Mouse (Mus musculus) ES-E14 (cell line): ENCODE measurements around the gene Klrg2. TPM values are rescaled to one million over a fixed set of nuclear protein-coding genes. Genes with fewer than 3 reads are reported as not detected.

ENCODE experiments used
- DNase-seq: peaks from one replicate; pipeline ENCODE4 v3.0.0-alpha.2; 2013; ENCODE audit warnings: low read depth, low spot score
- H3K27ac ChIP-seq: 2 replicates; pipeline ENCODE4 v1.5.1; 2012; ENCODE audit warnings: low read depth, mild to moderate bottlenecking, low read length, moderate library complexity, mixed read lengths; ENCODE audit not compliant: poor library complexity, insufficient read depth, severe bottlenecking
- H3K36me3 ChIP-seq: 2 replicates; pipeline ENCODE4 v1.6.1; 2012; ENCODE audit warnings: mild to moderate bottlenecking, low read length, moderate library complexity, mixed read lengths; ENCODE audit not compliant: control insufficient read depth, poor library complexity, insufficient read depth, severe bottlenecking
- H3K4me1 ChIP-seq, 2 experiments: fragments of 150-350 bp in 1 of 2; sonication (generic) in 1 of 2; 2 replicates each; pipeline ENCODE4 v1.6.1; 2012; ENCODE audit warnings: low read length in 2 of 2, mild to moderate bottlenecking in 1 of 2, mixed read lengths in 1 of 2; ENCODE audit not compliant: control insufficient read depth in 2 of 2, insufficient read depth in 2 of 2, poor library complexity in 1 of 2
- H3K4me3 ChIP-seq, 2 experiments: fragments of 150-350 bp in 1 of 2; sonication (generic) in 1 of 2; 2 replicates each; pipeline ENCODE4 v1.5.1; 2012; ENCODE audit warnings: low read length in 2 of 2, low read depth in 1 of 2, mild to moderate bottlenecking in 1 of 2, mixed read lengths in 1 of 2; ENCODE audit not compliant: insufficient read depth in 1 of 2, poor library complexity in 1 of 2, severe bottlenecking in 1 of 2
- H3K9ac ChIP-seq: 2 replicates; pipeline ENCODE4 v1.6.1; 2012; ENCODE audit warnings: low read depth, mild to moderate bottlenecking, low read length, mixed read lengths; ENCODE audit not compliant: poor library complexity, insufficient read depth, severe bottlenecking
- H3K9me3 ChIP-seq: fragments of 150-350 bp; sonication (generic); 2 replicates; pipeline ENCODE4 v1.6.1; 2012; ENCODE audit warnings: low read depth, mild to moderate bottlenecking, low read length; ENCODE audit not compliant: control insufficient read depth, insufficient read depth
- CHD2 ChIP-seq: IDR thresholded peaks from 2 replicates; pipeline ENCODE4 v1.6.1; 2014; ENCODE audit warnings: mild to moderate bottlenecking, low read depth, low read length, inconsistent platforms
- HCFC1 ChIP-seq: IDR thresholded peaks from 2 replicates; pipeline ENCODE4 v1.6.1; 2012; ENCODE audit warnings: low read length, inconsistent platforms, borderline replicate concordance; ENCODE audit not compliant: insufficient read depth
- MAFK ChIP-seq: IDR thresholded peaks from 2 replicates; pipeline ENCODE4 v1.6.1; 2014; ENCODE audit warnings: mild to moderate bottlenecking, low read depth, low read length, inconsistent platforms; ENCODE audit not compliant: insufficient read depth
- ZC3H11A ChIP-seq: IDR thresholded peaks from 2 replicates; pipeline ENCODE4 v1.6.1; 2012; ENCODE audit warnings: low read depth, mild to moderate bottlenecking, inconsistent platforms, low read length, borderline replicate concordance
- ZNF384 ChIP-seq: IDR thresholded peaks from 2 replicates; pipeline ENCODE4 v1.6.1; 2012; ENCODE audit warnings: low read depth, low read length, inconsistent platforms
- in situ Hi-C, 2 experiments: fragments of 600-800 bp; cut with MboI; formaldehyde crosslinking; loops; one replicate each; pipeline ENCODE4 v1.15.1; 2025; ENCODE audit warnings: low sequenced_read_pairs in 2 of 2, inconsistent platforms in 1 of 2; ENCODE audit not compliant: unreplicated experiment in 2 of 2
- total RNA-seq: library from RNA; depleted of rRNA; stranded (reverse); fragments of 300-350 nt; gene quantifications from 2 replicates; pipeline ENCODE4 v1.2.3, GENCODE M21; 2012; rRNA removed

Gene Klrg2
- total RNA-seq = 3.2 and 4.7 TPM in 2 replicates

GRCm38 (mm10) chr6:38636852-38637618, at the start of gene Klrg2:
TSS of gene Klrg2 (minus strand) at chr6:38637242.
- in situ Hi-C loops = no loop called here
- H3K27ac ChIP-seq = no peak within 1 kb of the TSS
- peaks cover 0 to 3% of the 10 kb centered on the region in 2 experiments; a peak in 1 of 4 replicates for H3K4me1 ChIP-seq
- TF ChIP-seq ZNF384 (no peak), ZC3H11A (no peak), CHD2 (no peak), MAFK (no peak), HCFC1 (no peak)
- H3K36me3 ChIP-seq = no peaks in the 10 kb centered on the region
- peak within 1 kb of the TSS; percentile 36 for H3K9ac ChIP-seq
- peak within 1 kb of the TSS; percentile 66 to 69 for H3K4me3 ChIP-seq
- H3K9me3 ChIP-seq = no peaks in the 10 kb centered on the region
- peak; percentile 60 for DNase-seq

GRCm38 (mm10) chr6:38682532-38682931, 45.5 kb upstream of the Klrg2 start:
- no peak overlapping the region for H3K27ac ChIP-seq
- in situ Hi-C loops = no loop called here
- H3K36me3 ChIP-seq = no peaks in the 10 kb centered on the region
- no peak for DNase-seq
- H3K9me3 ChIP-seq = no peaks in the 10 kb centered on the region
- H3K9ac ChIP-seq = no peak overlapping the region
- no peak overlapping the region for H3K4me3 ChIP-seq
- no peak for TF ChIP-seq CHD2
- TF ChIP-seq MAFK = no peak
- TF ChIP-seq ZNF384 = no peak
- TF ChIP-seq HCFC1 = no peak
- TF ChIP-seq ZC3H11A = no peak
- no peaks in the 10 kb centered on the region for H3K4me1 ChIP-seq

- in situ Hi-C loops = no loop called here
- DNase-seq = no peak
- Histone ChIP-seq H3K27ac (no peak overlapping the region), H3K9me3 (no peaks in the 10 kb centered on the region), H3K4me3 (no peak overlapping the region), H3K9ac (peak overlapping the region; percentile 3; the same call in 1 of the 2 replicates), H3K4me1 (peaks cover 0 to 8% of the 10 kb centered on the region in 2 experiments; a peak in 1 of 4 replicates), H3K36me3 (no peaks in the 10 kb centered on the region)
- TF ChIP-seq CHD2 = no peak
- TF ChIP-seq MAFK = no peak
- TF ChIP-seq ZNF384 = no peak
- TF ChIP-seq ZC3H11A = no peak
- TF ChIP-seq HCFC1 = no peak
Observed at GRCm38 (mm10) chr6:38677629-38678028, 40.6 kb upstream of the Klrg2 start.

GRCm38 (mm10) chr6:38676723-38677122, 39.7 kb upstream of the Klrg2 start:
- no peak for DNase-seq
- H3K4me1 ChIP-seq = peaks cover 0 to 8% of the 10 kb centered on the region in 2 experiments; a peak in 1 of 4 replicates
- H3K36me3 ChIP-seq = no peaks in the 10 kb centered on the region
- H3K9ac ChIP-seq = peak overlapping the region; percentile 33; the same call in 1 of the 2 replicates
- TF ChIP-seq ZNF384 (no peak), CHD2 (no peak), MAFK (no peak), ZC3H11A (no peak), HCFC1 (no peak)
- in situ Hi-C loops = no loop called here
- H3K9me3 ChIP-seq = no peaks in the 10 kb centered on the region
- no peak overlapping the region for H3K27ac ChIP-seq
- peak overlapping the region; percentile 36 to 51 for H3K4me3 ChIP-seq

- TF ChIP-seq HCFC1 (no peak), CHD2 (no peak), ZNF384 (no peak), MAFK (no peak), ZC3H11A (no peak)
- Histone ChIP-seq H3K36me3 (no peaks in the 10 kb centered on the region), H3K9ac (peak overlapping the region; percentile 33; the same call in 1 of the 2 replicates), H3K9me3 (no peaks in the 10 kb centered on the region), H3K27ac (no peak overlapping the region), H3K4me3 (peak overlapping the region; percentile 36 to 51; a peak in 3 of 4 replicates), H3K4me1 (peaks cover 0 to 8% of the 10 kb centered on the region in 2 experiments; a peak in 1 of 4 replicates)
- in situ Hi-C loops = no loop called here
- DNase-seq = no peak
Observed at GRCm38 (mm10) chr6:38676217-38676616, 39.2 kb upstream of the Klrg2 start.
